In genomic region chr14:45000086-45000769, GRCm38 (mm10) we compare ENCODE assay signal across 19 mouse cellular contexts. TPM values are rescaled to one million over a fixed set of nuclear protein-coding genes. Genes with fewer than 3 reads are reported as not detected.
"Had no signal": no experiment of that assay in that cellular context is flagged by ENCODE, and none has a peak within 500 bp of the region (broad histone marks: within the 10 kb centered on the region; RNA-seq: fewer than 3 reads in every experiment).

No protein-coding gene starts in this region.

- H3K36me3 ChIP-seq: liver, embryonic 13.5 days; liver, embryonic 15.5 days; midbrain, embryonic 10.5 days; midbrain, embryonic 13.5 days; neural tube, embryonic 13.5 days; neural tube, embryonic 15.5 days had no signal

- H3K4me2 ChIP-seq: liver, embryonic 11.5 days; liver, embryonic 13.5 days; liver, embryonic 15.5 days; midbrain, embryonic 13.5 days; neural tube, embryonic 13.5 days; neural tube, embryonic 15.5 days had no signal

- DNase-seq: liver; liver, embryonic 13.5 days; liver, postnatal 0 days; retina, postnatal 1 day; right cerebral cortex, adult 18-20 months; right cerebral cortex, postnatal 25 days; right cerebral cortex, postnatal 4 days; spleen, adult 18-20 months; thymus, adult 18-20 months; thymus, postnatal 14 days; thymus, postnatal 36 days had no signal

- H3K4me1 ChIP-seq: liver, embryonic 13.5 days; liver, embryonic 15.5 days; midbrain, embryonic 10.5 days; midbrain, embryonic 13.5 days; neural tube, embryonic 13.5 days; neural tube, embryonic 15.5 days had no signal

- H3K4me3 ChIP-seq: liver, embryonic 13.5 days; liver, embryonic 15.5 days; midbrain, embryonic 10.5 days; midbrain, embryonic 13.5 days; myocyte; neural tube, embryonic 13.5 days; neural tube, embryonic 15.5 days had no signal

- H3K9me3 ChIP-seq: liver, embryonic 13.5 days; liver, embryonic 15.5 days; midbrain, embryonic 10.5 days; midbrain, embryonic 13.5 days; neural tube, embryonic 13.5 days; neural tube, embryonic 15.5 days had no signal

- H3K27ac ChIP-seq: liver, embryonic 13.5 days; liver, embryonic 15.5 days; midbrain, embryonic 10.5 days; midbrain, embryonic 13.5 days; neural tube, embryonic 13.5 days; neural tube, embryonic 15.5 days had no signal

- H3K9ac ChIP-seq: liver, embryonic 13.5 days; liver, embryonic 15.5 days; liver, postnatal 0 days; midbrain, embryonic 13.5 days; neural tube, embryonic 13.5 days; neural tube, embryonic 15.5 days had no signal

- ATAC-seq: liver, postnatal 0 days; midbrain, embryonic 13.5 days; midbrain, embryonic 16.5 days had no signal

- H3K27me3 ChIP-seq: liver, embryonic 13.5 days; liver, embryonic 15.5 days; midbrain, embryonic 13.5 days; neural tube, embryonic 13.5 days; neural tube, embryonic 15.5 days had no signal

RNA-seq across cellular contexts. Expression of gene Ptger2, which starts 12.2 kb away (rescaled TPM):
- polyA plus RNA-seq: midbrain, embryonic 10.5 days had no signal
